Mouse (Mus musculus): ENCODE results near the gene Dgcr8. TPM values are rescaled to one million over a fixed set of nuclear protein-coding genes. Genes with fewer than 3 reads are reported as not detected.

The Dgcr8 gene
- polyA plus RNA-seq (2015; fragmentation: Nextera tagmentation; extraction: Ambion mirVana), result 19.0 and 20.3 TPM in 2 replicates

DNA sequence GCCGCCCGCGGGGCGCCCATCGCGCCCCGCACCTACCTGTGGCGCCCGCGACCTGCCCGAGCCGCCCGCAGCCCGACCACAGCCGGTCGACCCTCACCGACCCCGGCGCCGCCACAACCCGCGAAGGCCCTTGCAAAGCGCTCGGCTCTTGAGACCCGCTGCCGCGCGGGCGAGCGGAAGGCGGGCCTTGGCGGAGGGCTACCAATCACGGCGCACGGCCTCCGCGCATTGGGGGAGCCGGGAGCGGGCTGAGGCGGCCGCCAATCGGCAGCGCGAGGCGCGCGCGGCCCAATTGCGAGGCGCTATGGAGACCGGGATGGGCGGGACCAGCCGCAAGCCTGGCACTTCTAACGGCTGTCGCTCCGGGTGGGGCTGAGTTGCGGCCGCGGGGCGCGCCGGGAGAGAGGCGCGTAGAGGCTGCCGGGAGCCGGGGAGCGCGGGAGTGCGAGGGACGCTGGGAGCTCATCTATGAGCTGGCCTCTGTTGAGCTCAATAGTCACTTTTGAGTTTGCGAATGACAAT, at the start of gene Dgcr8:
TSS of gene Dgcr8 (minus strand) at position 180 of the 522 bp plus-strand sequence.
- peaks cover 21% of the 10 kb centered on the region for H3K4me1 ChIP-seq (ENCODE audit: control insufficient read depth, insufficient read depth, low read length)
- no peaks in the 10 kb centered on the region for H3K9me3 ChIP-seq (replicated peaks; ENCODE audit: control insufficient read depth, low read length)
- peak within 1 kb of the TSS; percentile 94 for H3K4me3 ChIP-seq (ENCODE audit: low read length)
- H3K9ac ChIP-seq (ENCODE audit: low read length), result peak within 1 kb of the TSS; percentile 96
- H3K27me3 ChIP-seq (ENCODE audit: control insufficient read depth, insufficient read depth, low read length), result no peaks in the 10 kb centered on the region
- ATAC-seq (replicated peaks; ENCODE audit: extremely low read depth, insufficient read depth, low FRiP score), result peak; percentile 99
- under 1% methylated on average over 62 of the region's 71 CpGs for WGBS
- H3K27ac ChIP-seq (ENCODE audit: low read length), result peak within 1 kb of the TSS; percentile 91
- H3K36me3 ChIP-seq (ENCODE audit: control insufficient read depth, insufficient read depth), result peaks cover 8% of the 10 kb centered on the region
- H3K4me2 ChIP-seq (ENCODE audit: low read depth, low read length), result peak within 1 kb of the TSS; percentile 85

DNA sequence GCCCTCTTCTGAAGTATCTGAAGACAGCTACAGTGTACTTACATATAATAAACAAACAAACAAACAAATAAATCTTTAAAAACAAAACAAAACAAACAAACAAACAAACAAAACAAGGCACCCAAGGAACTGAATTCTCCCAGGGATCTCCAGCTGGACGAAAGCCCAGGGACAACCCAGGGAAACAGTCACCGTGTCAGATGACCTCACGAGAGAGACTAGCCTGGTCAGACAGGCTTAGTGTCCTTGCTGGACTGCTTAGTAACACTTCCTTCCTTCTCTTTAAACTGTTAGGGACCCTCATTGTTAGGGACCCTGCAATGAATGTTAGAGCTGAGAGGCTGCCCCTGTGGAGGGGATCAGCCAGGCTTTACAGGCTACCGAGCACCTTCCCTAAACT, 48.2 kb upstream of the Dgcr8 start:
- Histone ChIP-seq H3K4me1 (ENCODE audit: control insufficient read depth, insufficient read depth, low read length) (peaks cover 28% of the 10 kb centered on the region), H3K27ac (ENCODE audit: low read length) (no peak overlapping the region), H3K4me3 (ENCODE audit: low read length) (no peak overlapping the region), H3K4me2 (ENCODE audit: low read depth, low read length) (no peak overlapping the region), H3K9me3 (replicated peaks; ENCODE audit: control insufficient read depth, low read length) (no peaks in the 10 kb centered on the region), H3K27me3 (ENCODE audit: control insufficient read depth, insufficient read depth, low read length) (no peaks in the 10 kb centered on the region), H3K36me3 (ENCODE audit: control insufficient read depth, insufficient read depth) (peaks cover 3% of the 10 kb centered on the region; the same call in 1 of the 2 replicates), H3K9ac (ENCODE audit: low read length) (no peak overlapping the region)
- WGBS, result 72% methylated on average over 4 of the region's 4 CpGs
- no peak for ATAC-seq (replicated peaks; ENCODE audit: extremely low read depth, insufficient read depth, low FRiP score)

GRCm38 (mm10) chr16:18335981-18336380, 46.9 kb upstream of the Dgcr8 start:
- no peaks in the 10 kb centered on the region for H3K9me3 ChIP-seq (replicated peaks; ENCODE audit: control insufficient read depth, low read length)
- H3K4me1 ChIP-seq (ENCODE audit: control insufficient read depth, insufficient read depth, low read length), result peaks cover 24% of the 10 kb centered on the region
- no peak overlapping the region for H3K4me3 ChIP-seq (ENCODE audit: low read length)
- no peak overlapping the region for H3K27ac ChIP-seq (ENCODE audit: low read length)
- no peak for ATAC-seq (replicated peaks; ENCODE audit: extremely low read depth, insufficient read depth, low FRiP score)
- no peaks in the 10 kb centered on the region for H3K27me3 ChIP-seq (ENCODE audit: control insufficient read depth, insufficient read depth, low read length)
- 91% methylated on average over 3 of the region's 3 CpGs for WGBS
- no peak overlapping the region for H3K4me2 ChIP-seq (ENCODE audit: low read depth, low read length)
- H3K36me3 ChIP-seq (ENCODE audit: control insufficient read depth, insufficient read depth), result peaks cover 3% of the 10 kb centered on the region; the same call in 1 of the 2 replicates
- no peak overlapping the region for H3K9ac ChIP-seq (ENCODE audit: low read length)

GRCm38 (mm10) chr16:18333976-18334375, 44.9 kb upstream of the Dgcr8 start:
- ATAC-seq (replicated peaks; ENCODE audit: extremely low read depth, insufficient read depth, low FRiP score), result peak; percentile 67
- Histone ChIP-seq H3K27me3 (ENCODE audit: control insufficient read depth, insufficient read depth, low read length) (no peaks in the 10 kb centered on the region), H3K4me1 (ENCODE audit: control insufficient read depth, insufficient read depth, low read length) (peaks cover 21% of the 10 kb centered on the region), H3K9me3 (replicated peaks; ENCODE audit: control insufficient read depth, low read length) (no peaks in the 10 kb centered on the region), H3K27ac (ENCODE audit: low read length) (0 out of 2 replicates have a peak overlapping the region, but pooled peaks have one; percentile 14), H3K4me2 (ENCODE audit: low read depth, low read length) (no peak overlapping the region), H3K4me3 (ENCODE audit: low read length) (no peak overlapping the region), H3K36me3 (ENCODE audit: control insufficient read depth, insufficient read depth) (peaks cover 3% of the 10 kb centered on the region; the same call in 1 of the 2 replicates), H3K9ac (ENCODE audit: low read length) (no peak overlapping the region)
- 64% methylated on average over 3 of the region's 3 CpGs for WGBS

DNA sequence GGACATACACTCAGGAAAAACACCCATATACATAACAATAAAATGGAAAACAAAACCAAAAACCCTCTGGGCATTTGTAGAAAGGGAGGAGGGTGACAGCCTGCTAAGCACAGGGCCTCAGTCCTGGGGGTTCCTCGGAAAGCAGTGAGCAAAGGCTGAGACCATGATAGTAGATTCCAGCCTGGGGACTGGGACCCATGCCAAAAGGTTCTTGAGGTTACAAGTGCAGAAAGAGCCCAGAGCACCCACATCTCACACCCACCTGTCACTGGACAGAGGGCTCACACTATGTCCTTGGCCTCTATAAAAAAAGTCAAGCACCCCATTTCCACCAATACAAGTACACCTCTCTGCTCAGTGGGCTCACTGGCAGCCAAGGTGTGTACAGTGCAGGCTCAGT, 39.5 kb upstream of the Dgcr8 start:
- Histone ChIP-seq H3K4me1 (ENCODE audit: control insufficient read depth, insufficient read depth, low read length) (peaks cover 17% of the 10 kb centered on the region), H3K9me3 (replicated peaks; ENCODE audit: control insufficient read depth, low read length) (no peaks in the 10 kb centered on the region), H3K9ac (ENCODE audit: low read length) (no peak overlapping the region), H3K4me2 (ENCODE audit: low read depth, low read length) (no peak overlapping the region), H3K27ac (ENCODE audit: low read length) (peak overlapping the region; percentile 82), H3K4me3 (ENCODE audit: low read length) (no peak overlapping the region), H3K36me3 (ENCODE audit: control insufficient read depth, insufficient read depth) (peaks cover 6% of the 10 kb centered on the region; the same call in 1 of the 2 replicates), H3K27me3 (ENCODE audit: control insufficient read depth, insufficient read depth, low read length) (no peaks in the 10 kb centered on the region)
- ATAC-seq (replicated peaks; ENCODE audit: extremely low read depth, insufficient read depth, low FRiP score), result peak; percentile 78
- 46% methylated on average over 1 of the region's 1 CpGs for WGBS

GRCm38 (mm10) chr16:18327936-18328335, 38.9 kb upstream of the Dgcr8 start:
- Histone ChIP-seq H3K4me3 (ENCODE audit: low read length) (no peak overlapping the region), H3K9ac (ENCODE audit: low read length) (no peak overlapping the region), H3K4me1 (ENCODE audit: control insufficient read depth, insufficient read depth, low read length) (peaks cover 20% of the 10 kb centered on the region), H3K27ac (ENCODE audit: low read length) (no peak overlapping the region; the same call in 1 of the 2 replicates), H3K27me3 (ENCODE audit: control insufficient read depth, insufficient read depth, low read length) (no peaks in the 10 kb centered on the region), H3K36me3 (ENCODE audit: control insufficient read depth, insufficient read depth) (peaks cover 6% of the 10 kb centered on the region; the same call in 1 of the 2 replicates), H3K9me3 (replicated peaks; ENCODE audit: control insufficient read depth, low read length) (no peaks in the 10 kb centered on the region), H3K4me2 (ENCODE audit: low read depth, low read length) (no peak overlapping the region)
- 91% methylated on average over 9 of the region's 9 CpGs for WGBS
- no peak for ATAC-seq (replicated peaks; ENCODE audit: extremely low read depth, insufficient read depth, low FRiP score)

DNA sequence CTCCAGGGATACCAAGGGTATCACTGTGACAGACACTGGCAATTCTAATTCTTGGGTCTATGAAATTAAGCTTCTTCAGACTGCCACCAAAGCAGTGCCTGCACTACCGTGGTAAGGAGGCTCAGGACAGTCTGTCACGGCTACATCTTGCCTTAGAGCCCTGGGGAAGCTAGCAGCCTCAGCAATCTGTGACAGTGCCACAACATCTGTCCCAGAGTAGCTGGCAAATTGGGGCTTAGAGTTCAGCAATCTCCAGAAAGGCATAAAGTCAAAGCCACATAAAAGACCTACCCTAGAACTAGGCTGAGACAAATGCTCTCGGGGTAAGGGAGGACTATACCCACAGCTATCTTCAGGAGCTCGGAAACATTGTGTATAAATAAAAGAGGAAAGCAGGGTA, 36.7 kb upstream of the Dgcr8 start:
- no peak overlapping the region for H3K9ac ChIP-seq (ENCODE audit: low read length)
- whole genome bisulfite sequencing, result 77% methylated on average over 4 of the region's 4 CpGs
- peaks cover 20% of the 10 kb centered on the region for H3K4me1 ChIP-seq (ENCODE audit: control insufficient read depth, insufficient read depth, low read length)
- no peak for ATAC-seq (replicated peaks; ENCODE audit: extremely low read depth, insufficient read depth, low FRiP score)
- H3K9me3 ChIP-seq (replicated peaks; ENCODE audit: control insufficient read depth, low read length), result no peaks in the 10 kb centered on the region
- no peaks in the 10 kb centered on the region for H3K27me3 ChIP-seq (ENCODE audit: control insufficient read depth, insufficient read depth, low read length)
- H3K36me3 ChIP-seq (ENCODE audit: control insufficient read depth, insufficient read depth), result peaks cover 9% of the 10 kb centered on the region; the same call in 1 of the 2 replicates
- no peak overlapping the region for H3K4me3 ChIP-seq (ENCODE audit: low read length)
- no peak overlapping the region for H3K27ac ChIP-seq (ENCODE audit: low read length)
- no peak overlapping the region for H3K4me2 ChIP-seq (ENCODE audit: low read depth, low read length)

GRCm38 (mm10) chr16:18324031-18324430, 35.0 kb upstream of the Dgcr8 start:
- no peaks in the 10 kb centered on the region for H3K27me3 ChIP-seq (ENCODE audit: control insufficient read depth, insufficient read depth, low read length)
- H3K27ac ChIP-seq (ENCODE audit: low read length), result no peak overlapping the region
- 90% methylated on average over 6 of the region's 6 CpGs for WGBS
- H3K4me1 ChIP-seq (ENCODE audit: control insufficient read depth, insufficient read depth, low read length), result peaks cover 12% of the 10 kb centered on the region
- no peak overlapping the region for H3K4me2 ChIP-seq (ENCODE audit: low read depth, low read length)
- no peak overlapping the region for H3K9ac ChIP-seq (ENCODE audit: low read length)
- no peak for ATAC-seq (replicated peaks; ENCODE audit: extremely low read depth, insufficient read depth, low FRiP score)
- no peaks in the 10 kb centered on the region for H3K9me3 ChIP-seq (replicated peaks; ENCODE audit: control insufficient read depth, low read length)
- H3K36me3 ChIP-seq (ENCODE audit: control insufficient read depth, insufficient read depth), result peaks cover 9% of the 10 kb centered on the region; the same call in 1 of the 2 replicates
- no peak overlapping the region for H3K4me3 ChIP-seq (ENCODE audit: low read length)

GRCm38 (mm10) chr16:18323460-18323859, 34.4 kb upstream of the Dgcr8 start:
- peaks cover 8% of the 10 kb centered on the region for H3K4me1 ChIP-seq (ENCODE audit: control insufficient read depth, insufficient read depth, low read length)
- peaks cover 9% of the 10 kb centered on the region; the same call in 1 of the 2 replicates for H3K36me3 ChIP-seq (ENCODE audit: control insufficient read depth, insufficient read depth)
- no peak overlapping the region for H3K9ac ChIP-seq (ENCODE audit: low read length)
- no peaks in the 10 kb centered on the region for H3K27me3 ChIP-seq (ENCODE audit: control insufficient read depth, insufficient read depth, low read length)
- no peak overlapping the region for H3K4me2 ChIP-seq (ENCODE audit: low read depth, low read length)
- WGBS, result 63% methylated on average over 2 of the region's 2 CpGs
- H3K27ac ChIP-seq (ENCODE audit: low read length), result no peak overlapping the region
- H3K4me3 ChIP-seq (ENCODE audit: low read length), result no peak overlapping the region
- no peaks in the 10 kb centered on the region for H3K9me3 ChIP-seq (replicated peaks; ENCODE audit: control insufficient read depth, low read length)
- ATAC-seq (replicated peaks; ENCODE audit: extremely low read depth, insufficient read depth, low FRiP score), result no peak

All from heart, embryonic 16.5 days (tissue).